Mouse (Mus musculus) liver, postnatal 0 days (tissue): ENCODE results near the gene Kmt2c. TPM values are rescaled to one million over a fixed set of nuclear protein-coding genes. Genes with fewer than 3 reads are reported as not detected.

Experiments used
- ATAC-seq: fragments of 200-750 bp; cut with Nextera tagmentation; 2 replicates; pipeline ENCODE4 v1.8.0; 2017; ENCODE audit warnings: mild to moderate bottlenecking, moderate library complexity
- DNase-seq: peaks from one replicate; pipeline ENCODE4 v3.0.0-alpha.2; 2016
- H3K27ac ChIP-seq: fragments of 300-500 bp; sonication (generic); 2 replicates; pipeline ENCODE4 v1.5.1; 2014; ENCODE audit warnings: antibody characterized with exemption, moderate library complexity, mild to moderate bottlenecking, low read depth
- H3K27me3 ChIP-seq: fragments of 300-500 bp; sonication (generic); 2 replicates; pipeline ENCODE4 v1.6.1; 2014; ENCODE audit warnings: low read length, control low read depth, mixed read lengths; ENCODE audit not compliant: insufficient read depth
- H3K36me3 ChIP-seq: fragments of 300-500 bp; sonication (generic); replicated peaks from 2 replicates; pipeline ENCODE4 v1.6.1; 2014; ENCODE audit warnings: mild to moderate bottlenecking, control low read depth, low read length, moderate library complexity, mixed read lengths; ENCODE audit not compliant: insufficient read depth
- H3K4me1 ChIP-seq: fragments of 300-500 bp; sonication (generic); 2 replicates; pipeline ENCODE4 v1.6.1; 2014; ENCODE audit warnings: antibody characterized with exemption, mild to moderate bottlenecking, control low read depth; ENCODE audit not compliant: insufficient read depth
- H3K4me2 ChIP-seq: fragments of 300-500 bp; sonication (generic); 2 replicates; pipeline ENCODE4 v1.6.1; 2014; ENCODE audit warnings: low read depth, mild to moderate bottlenecking, low read length, moderate library complexity, mixed read lengths
- H3K4me3 ChIP-seq: fragments of 300-500 bp; sonication (generic); 2 replicates; pipeline ENCODE4 v1.5.1; 2014; ENCODE audit warnings: low read depth, low read length
- H3K9ac ChIP-seq: fragments of 300-500 bp; sonication (generic); replicated peaks from 2 replicates; pipeline ENCODE4 v1.6.1; 2014; ENCODE audit warnings: mild to moderate bottlenecking, moderate library complexity
- H3K9me3 ChIP-seq: fragments of 300-500 bp; sonication (generic); 2 replicates; pipeline ENCODE4 v1.6.1; 2016; ENCODE audit warnings: mild to moderate bottlenecking, control low read depth, low read length, mixed read lengths
- CTCF ChIP-seq: sonication (generic); IDR thresholded peaks from 2 replicates; pipeline ENCODE4 v1.5.1; 2016; ENCODE audit warnings: antibody characterized with exemption, low read depth
- EP300 ChIP-seq: IDR thresholded peaks from 2 replicates; pipeline ENCODE4 v1.6.1; 2016; ENCODE audit warnings: antibody characterized with exemption, low read depth, mild to moderate bottlenecking
- WGBS: fragments of 180-500 bp; shearing (Covaris S2); extraction: QIAGEN DNeasy Blood & Tissue Kit; methylation state at CpG from one replicate; pipeline ENCODE4 v1.1.7; 2014; ENCODE audit not compliant: insufficient replicate concordance; 5-methylcytosine and 5-hydroxymethylcytosine counted together
- polyA plus RNA-seq: library from polyadenylated mRNA; unstranded; fragments of >200 nt; fragmentation: Nextera tagmentation; extraction: Ambion mirVana; gene quantifications from 2 replicates; pipeline ENCODE4 v1.2.1, GENCODE M21; 2015

The Kmt2c gene
- polyA plus RNA-seq, 1 experiment from 2014 or later = 4.1 TPM

DNA sequence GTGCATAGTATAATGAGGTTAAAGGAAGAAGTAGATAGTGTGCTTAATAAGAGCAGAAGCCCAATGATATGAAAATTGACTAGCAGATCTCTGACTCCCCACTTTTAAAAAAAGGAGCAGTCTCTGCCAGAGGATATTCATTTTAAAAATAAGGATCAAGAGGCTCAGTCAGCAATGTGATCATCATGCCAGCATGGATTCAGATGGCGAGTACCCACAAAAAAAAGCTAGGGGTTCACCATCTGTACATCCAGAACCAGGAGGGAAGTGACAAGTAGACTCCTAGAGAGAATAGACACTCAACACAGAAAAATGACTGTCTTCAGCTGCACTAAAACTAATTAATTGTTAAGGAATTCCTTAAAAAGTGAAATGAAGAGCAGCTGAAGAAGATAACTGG is 76.0 kb downstream of the Kmt2c start:
- WGBS = 77% methylated on average over 1 of the region's 1 CpGs
- no peaks in the 10 kb centered on the region for H3K27me3 ChIP-seq

DNA sequence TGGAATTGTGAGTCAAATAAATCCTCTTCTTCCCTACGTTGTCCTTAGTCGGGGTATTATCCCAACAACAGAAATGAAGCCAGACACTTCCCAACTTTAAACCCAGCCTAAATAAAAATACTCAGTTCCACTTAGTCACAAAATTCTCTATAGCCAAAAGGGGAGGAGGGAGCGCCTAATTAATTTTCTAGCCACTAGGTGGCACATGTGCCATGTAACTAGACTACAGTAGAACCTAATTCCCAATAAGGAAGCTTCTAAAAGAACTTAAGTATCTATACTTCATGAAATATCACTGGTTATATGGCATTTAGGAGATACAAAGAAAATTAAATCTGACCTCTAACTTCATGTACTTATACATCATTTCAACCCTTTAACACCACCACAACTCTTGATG is 78.0 kb downstream of the Kmt2c start:
- ATAC-seq = no peak
- Histone ChIP-seq H3K27ac (no peak overlapping the region), H3K9me3 (no peaks in the 10 kb centered on the region), H3K9ac (no peak overlapping the region), H3K36me3 (no peaks in the 10 kb centered on the region), H3K27me3 (no peaks in the 10 kb centered on the region), H3K4me2 (no peak overlapping the region), H3K4me3 (no peak overlapping the region), H3K4me1 (no peaks in the 10 kb centered on the region)
- 36% methylated on average over 3 of the region's 3 CpGs for WGBS
- peak; percentile 77 for TF ChIP-seq CTCF
- TF ChIP-seq EP300 = no peak
- peak; percentile 55 for DNase-seq

More for the DNA sequence above, 76.0 kb downstream of the Kmt2c start:
- no peaks in the 10 kb centered on the region for H3K9me3 ChIP-seq
- DNase-seq (no peak), ATAC-seq (no peak)
- H3K4me3 ChIP-seq = no peak overlapping the region
- H3K9ac ChIP-seq = no peak overlapping the region
- no peak overlapping the region for H3K27ac ChIP-seq
- TF ChIP-seq EP300 = no peak
- TF ChIP-seq CTCF = no peak
- no peak overlapping the region for H3K4me2 ChIP-seq
- H3K4me1 ChIP-seq = no peaks in the 10 kb centered on the region
- no peaks in the 10 kb centered on the region for H3K36me3 ChIP-seq

DNA sequence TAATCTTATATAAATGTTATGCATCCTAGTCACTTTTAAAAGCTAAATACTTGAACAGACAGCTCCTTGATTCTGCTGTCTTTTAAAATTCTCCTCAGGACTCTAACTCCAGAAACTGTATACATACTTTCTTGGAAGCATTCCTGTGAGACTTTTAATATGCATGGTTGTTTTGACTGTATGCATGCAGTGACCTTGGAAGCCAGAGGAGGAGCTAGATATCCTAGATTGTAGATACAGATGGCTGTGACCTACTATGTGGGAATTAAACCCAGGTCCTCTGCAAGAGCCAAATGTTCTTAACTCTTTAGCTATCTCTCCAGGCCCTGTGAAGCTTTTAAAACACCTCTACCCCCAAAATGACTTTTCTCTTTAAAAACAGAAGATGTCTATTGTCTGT is 83.2 kb downstream of the Kmt2c start:
- Histone ChIP-seq H3K4me2 (no peak overlapping the region), H3K4me3 (no peak overlapping the region), H3K27ac (no peak overlapping the region), H3K36me3 (no peaks in the 10 kb centered on the region), H3K9me3 (no peaks in the 10 kb centered on the region), H3K27me3 (no peaks in the 10 kb centered on the region), H3K4me1 (peaks cover 2% of the 10 kb centered on the region; the same call in 1 of the 2 replicates), H3K9ac (no peak overlapping the region)
- ATAC-seq (no peak), DNase-seq (no peak)
- TF ChIP-seq CTCF (no peak), EP300 (no peak)

DNA sequence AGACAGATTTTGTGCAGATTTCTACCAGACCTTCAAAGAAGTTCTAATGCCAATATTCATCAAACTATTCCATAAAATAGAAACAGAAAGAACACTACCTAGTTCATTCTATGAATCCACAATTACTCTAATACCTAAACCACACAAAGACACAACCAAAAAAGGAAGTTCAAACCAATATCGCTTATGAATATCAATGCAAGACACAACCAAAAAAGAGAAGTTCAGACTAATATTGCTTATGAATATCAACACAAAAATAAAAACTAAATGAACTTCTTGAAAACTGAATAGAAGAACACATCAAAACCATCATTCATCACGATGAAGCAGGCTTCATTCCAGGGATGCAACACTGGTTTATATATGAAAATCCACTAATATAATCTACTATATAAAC is 101.9 kb downstream of the Kmt2c start:
- Histone ChIP-seq H3K27ac (no peak overlapping the region), H3K4me1 (no peaks in the 10 kb centered on the region), H3K9ac (no peak overlapping the region), H3K9me3 (no peaks in the 10 kb centered on the region), H3K27me3 (no peaks in the 10 kb centered on the region), H3K36me3 (peaks cover 10% of the 10 kb centered on the region), H3K4me3 (no peak overlapping the region), H3K4me2 (no peak overlapping the region)
- DNase-seq (no peak), ATAC-seq (no peak)
- WGBS = 77% methylated on average over 2 of the region's 2 CpGs
- TF ChIP-seq EP300 (no peak), CTCF (no peak)

DNA sequence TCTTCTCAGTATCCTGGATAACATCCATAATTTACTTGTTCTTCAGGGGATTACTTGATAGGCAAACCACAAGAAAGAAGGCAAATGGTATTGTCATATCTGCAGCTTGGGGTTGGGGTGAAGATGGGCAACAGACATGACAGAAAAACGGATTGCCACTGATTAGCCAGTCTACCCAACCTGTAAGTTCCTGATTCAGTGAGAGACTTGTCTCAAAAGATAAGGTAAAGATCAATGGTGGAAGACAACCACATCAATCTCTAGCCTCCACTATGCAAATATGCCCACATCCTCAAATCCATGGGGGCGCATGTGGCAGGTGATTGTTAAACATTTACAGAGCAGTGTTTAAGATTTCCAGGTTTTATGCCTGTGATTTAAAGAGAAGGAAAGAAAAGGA is 105.9 kb downstream of the Kmt2c start:
- no peak overlapping the region for H3K4me2 ChIP-seq
- no peak overlapping the region for H3K27ac ChIP-seq
- TF ChIP-seq EP300 = no peak
- no peak for TF ChIP-seq CTCF
- H3K4me3 ChIP-seq = no peak overlapping the region
- 39% methylated on average over 2 of the region's 2 CpGs for WGBS
- H3K4me1 ChIP-seq = no peaks in the 10 kb centered on the region
- H3K9ac ChIP-seq = no peak overlapping the region
- no peaks in the 10 kb centered on the region for H3K27me3 ChIP-seq
- ATAC-seq = no peak
- no peak for DNase-seq
- peaks cover 10% of the 10 kb centered on the region for H3K36me3 ChIP-seq
- H3K9me3 ChIP-seq = no peaks in the 10 kb centered on the region

DNA sequence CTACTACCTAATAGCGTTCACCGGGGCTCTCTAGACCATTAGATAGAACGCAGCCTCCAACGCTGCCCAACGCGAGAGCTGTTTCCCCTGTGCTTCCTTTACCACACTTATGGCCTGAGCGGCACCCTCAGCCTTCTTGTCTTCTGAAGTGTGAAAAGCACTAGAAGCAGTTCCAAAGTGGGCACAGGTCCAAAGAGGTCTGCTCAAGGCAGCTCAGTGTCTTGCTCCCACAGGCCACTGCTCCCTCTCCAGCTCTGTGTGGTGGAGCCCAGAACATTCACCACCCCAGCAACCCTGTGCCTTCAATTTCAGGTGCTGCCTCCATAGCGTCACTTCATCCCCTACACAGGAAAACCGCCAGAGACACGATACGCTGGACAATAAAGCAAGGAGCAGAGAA is 115.0 kb downstream of the Kmt2c start:
- H3K4me3 ChIP-seq = no peak overlapping the region
- no peaks in the 10 kb centered on the region for H3K4me1 ChIP-seq
- H3K27ac ChIP-seq = no peak overlapping the region
- WGBS = 91% methylated on average over 11 of the region's 11 CpGs
- H3K4me2 ChIP-seq = no peak overlapping the region
- no peak for DNase-seq
- H3K36me3 ChIP-seq = peaks cover 19% of the 10 kb centered on the region
- TF ChIP-seq CTCF (no peak), EP300 (no peak)
- H3K27me3 ChIP-seq = no peaks in the 10 kb centered on the region
- no peak for ATAC-seq
- no peaks in the 10 kb centered on the region for H3K9me3 ChIP-seq
- H3K9ac ChIP-seq = no peak overlapping the region

DNA sequence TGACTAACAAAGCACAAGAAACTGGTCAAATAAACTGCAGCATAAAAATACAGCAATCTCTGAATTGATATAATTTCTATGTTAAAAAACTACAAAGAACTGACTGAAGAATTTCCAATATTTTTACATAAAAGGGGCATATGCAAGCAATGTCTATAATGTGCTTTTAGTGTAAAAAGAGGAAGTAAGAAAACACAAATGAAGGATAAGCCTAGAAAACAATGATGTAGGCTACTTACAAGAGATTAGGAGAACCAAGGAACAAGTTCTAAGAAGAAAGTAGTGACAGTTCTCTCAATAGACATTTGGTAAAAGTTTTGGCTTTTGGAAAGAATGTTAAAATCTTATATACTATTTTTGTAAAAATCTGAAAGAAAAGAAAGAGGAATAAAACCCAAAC is 119.4 kb downstream of the Kmt2c start:
- Histone ChIP-seq H3K9me3 (no peaks in the 10 kb centered on the region), H3K9ac (no peak overlapping the region), H3K4me3 (no peak overlapping the region), H3K27ac (no peak overlapping the region), H3K36me3 (peaks cover 7% of the 10 kb centered on the region; the same call in 1 of the 2 replicates), H3K4me2 (no peak overlapping the region), H3K27me3 (no peaks in the 10 kb centered on the region), H3K4me1 (no peaks in the 10 kb centered on the region)
- TF ChIP-seq EP300 (no peak), CTCF (no peak)
- DNase-seq (no peak), ATAC-seq (no peak)
